Mouse (Mus musculus) subcutaneous adipose tissue, adult 2 months (tissue): ENCODE data around the gene Olfr582. TPM values are rescaled to one million over a fixed set of nuclear protein-coding genes. Genes with fewer than 3 reads are reported as not detected.

ENCODE experiments used
- polyA plus RNA-seq: library from polyadenylated mRNA; depleted of rRNA; stranded (reverse); fragments of >200 nt; gene quantifications from 2 replicates; pipeline ENCODE4 v1.2.3, GENCODE M21; 2012; ENCODE audit warnings: low replicate concordance; rRNA removed

Olfr582 gene
- not detected in 2 replicates for polyA plus RNA-seq

GRCm38 (mm10) chr7:103037724-103038123, at the start of gene Olfr582:
TSS of gene Olfr582 (plus strand) at chr7:103038024.

GRCm38 (mm10) chr7:102989224-102989623, 48.6 kb upstream of the Olfr582 start, which contains the start of gene Olfr578:
TSS of gene Olfr578 (minus strand) at chr7:102989324.

GRCm38 (mm10) chr7:103051000-103051399, 13.2 kb downstream of the Olfr582 start, which contains the start of gene Olfr583:
TSS of gene Olfr583 (plus strand) at chr7:103051300.

DNA sequence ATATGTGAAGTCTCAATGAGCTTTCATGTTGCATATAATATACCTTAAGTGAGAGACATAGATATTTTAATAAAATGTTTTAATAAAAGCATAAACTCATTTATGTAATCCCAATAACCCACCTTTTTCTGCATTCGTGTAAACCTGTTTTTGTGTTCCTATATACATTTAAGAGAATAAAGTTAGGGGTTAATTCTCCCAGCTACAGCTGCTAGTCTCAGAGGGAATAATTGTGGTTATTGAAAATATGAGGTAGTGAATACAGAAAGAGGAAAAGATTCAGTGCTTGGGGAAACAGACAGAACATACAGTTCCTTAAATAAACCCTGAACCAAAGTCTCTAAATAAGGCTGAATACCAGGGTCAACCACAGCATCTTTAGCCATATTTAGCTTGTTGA, 43.8 kb downstream of the Olfr582 start, which contains the start of gene Olfr584:
TSS of gene Olfr584 (plus strand) at position 301 of the 400 bp plus-strand sequence.

Other genes with a start within 250 kb of the Olfr582 start
- gene Olfr564, start 234.5 kb upstream of the Olfr582 start, polyA plus RNA-seq, result not detected in 2 replicates
- not detected in 2 replicates for gene Olfr566, start 179.3 kb upstream of the Olfr582 start, polyA plus RNA-seq
- gene Olfr568, start 160.9 kb upstream of the Olfr582 start, polyA plus RNA-seq, result not detected in 2 replicates
- gene Olfr569, start 147.1 kb upstream of the Olfr582 start, polyA plus RNA-seq, result not detected in 2 replicates
- not detected in 2 replicates for gene Olfr570, start 143.4 kb upstream of the Olfr582 start, polyA plus RNA-seq
- not detected in 2 replicates for gene Olfr571, start 120.5 kb upstream of the Olfr582 start, polyA plus RNA-seq
- not detected in 2 replicates for gene Olfr572, start 113.6 kb upstream of the Olfr582 start, polyA plus RNA-seq
- gene Olfr573-ps1, start 95.4 kb upstream of the Olfr582 start, polyA plus RNA-seq, result not detected in 2 replicates
- gene Olfr574, start 89.6 kb upstream of the Olfr582 start, polyA plus RNA-seq, result not detected in 2 replicates
- not detected in 2 replicates for gene Olfr575, start 79.2 kb upstream of the Olfr582 start, polyA plus RNA-seq
- not detected in 2 replicates for gene Olfr576, start 75.4 kb upstream of the Olfr582 start, polyA plus RNA-seq
- not detected in 2 replicates for gene Olfr577, start 62.1 kb upstream of the Olfr582 start, polyA plus RNA-seq
- not detected in 2 replicates for gene Olfr578, start 48.7 kb upstream of the Olfr582 start, polyA plus RNA-seq
- not detected in 2 replicates for gene Olfr583, start 13.3 kb downstream of the Olfr582 start, polyA plus RNA-seq
- not detected in 2 replicates for gene Olfr584, start 43.9 kb downstream of the Olfr582 start, polyA plus RNA-seq
- gene Olfr585, start 59.7 kb downstream of the Olfr582 start, polyA plus RNA-seq, result not detected in 2 replicates
- not detected in 2 replicates for gene Olfr586, start 87.6 kb downstream of the Olfr582 start, polyA plus RNA-seq
- gene Olfr588-ps1, start 102.9 kb downstream of the Olfr582 start, polyA plus RNA-seq, result not detected in 2 replicates
- not detected in 2 replicates for gene Olfr589, start 118.3 kb downstream of the Olfr582 start, polyA plus RNA-seq
- gene Olfr591, start 140.3 kb downstream of the Olfr582 start, polyA plus RNA-seq, result not detected in 2 replicates
- gene Olfr592, start 146.8 kb downstream of the Olfr582 start, polyA plus RNA-seq, result not detected in 2 replicates
- not detected in 2 replicates for gene Olfr593, start 173.8 kb downstream of the Olfr582 start, polyA plus RNA-seq
- not detected in 2 replicates for gene Olfr594, start 179.0 kb downstream of the Olfr582 start, polyA plus RNA-seq
- gene Usp17ld, start 214.5 kb downstream of the Olfr582 start, polyA plus RNA-seq, result not detected in 2 replicates